Mouse (Mus musculus): ENCODE measurements around the gene Gpatch3.

- no peak for TF ChIP-seq CTCF (IDR thresholded peaks at IDR 0.05; ENCODE audit: extremely low read depth, insufficient read depth, low read length)
- TF ChIP-seq POLR2A (IDR thresholded peaks at IDR 0.05; ENCODE audit: extremely low read depth, insufficient read depth, low read length), result no peak
These were observed 25.8 kb downstream of the Gpatch3 start for GRCm38 (mm10) chr4:133600306-133600705.

All from cortical plate, adult 2 months (tissue).